Mouse (Mus musculus): ENCODE measurements at regions not wholly inside any gene's neighbourhood (a gene's known extent, or its start where the extent isn't known, plus 50 kb on each side); places are given as distances from the start of the nearest gene placed in this dataset.
"Not testable (repeated sequence)": the region's sequence is repeated elsewhere in the genome, so short reads cannot be mapped to it uniquely, and the experiment has no call there.

DNA sequence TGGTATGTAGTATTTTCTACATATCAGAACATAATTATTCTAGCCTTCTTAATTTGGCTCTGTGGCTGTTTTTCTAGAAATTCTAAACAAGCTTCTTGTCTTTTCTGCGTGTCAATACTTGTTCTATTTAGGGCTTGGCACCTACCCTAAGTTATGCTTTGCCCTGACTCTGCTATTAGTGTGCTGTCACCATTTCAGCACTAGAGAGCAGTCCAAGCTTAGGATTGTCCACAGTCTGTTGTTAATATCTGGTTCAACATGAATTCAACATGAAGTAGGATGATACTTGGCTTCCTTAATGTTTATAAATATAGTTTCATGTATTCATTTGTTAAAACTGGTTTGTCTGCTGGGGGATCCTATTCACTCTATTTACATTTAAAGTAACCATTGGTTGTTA, 61.2 kb downstream of the Maged1 start:
- 0 out of 2 replicates have a peak, but pooled peaks have one; percentile 3 for TF ChIP-seq CTCF (IDR thresholded peaks at IDR 0.05; ENCODE audit: extremely low read depth, insufficient read depth, low read length)
- TF ChIP-seq POLR2A (IDR thresholded peaks at IDR 0.05; ENCODE audit: extremely low read depth, insufficient read depth, low read length): no peak
- H3K4me3 ChIP-seq (ENCODE audit: insufficient read depth, low read length): no peak overlapping the region
- H3K27ac ChIP-seq (ENCODE audit: insufficient read depth, low read length): no peak overlapping the region
- no peaks in the 10 kb centered on the region for H3K4me1 ChIP-seq (ENCODE audit: control insufficient read depth, insufficient read depth, low read length)

DNA sequence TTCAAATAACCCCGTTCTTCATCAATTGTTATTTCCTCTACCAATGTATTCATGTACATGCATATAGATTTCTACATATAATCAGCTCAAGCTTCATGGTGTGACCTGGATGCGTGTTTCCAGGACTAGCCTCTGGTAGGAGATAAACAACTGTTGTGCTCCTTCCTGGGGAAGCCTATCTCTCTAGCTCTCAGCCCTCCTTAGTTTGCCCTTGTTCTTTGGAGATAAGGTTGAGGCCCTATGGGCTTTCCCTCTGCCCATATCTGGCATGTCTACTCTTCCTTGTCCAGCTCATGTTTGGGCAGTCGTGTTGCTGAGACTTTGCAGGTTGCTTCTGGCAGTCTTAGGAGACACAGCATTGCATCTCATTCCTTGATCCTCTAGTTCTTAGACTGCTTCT, 74.3 kb downstream of the Maged1 start:
- not testable (repeated sequence) for H3K4me1 ChIP-seq (ENCODE audit: control insufficient read depth, insufficient read depth, low read length); H3K27ac ChIP-seq (ENCODE audit: insufficient read depth, low read length); H3K4me3 ChIP-seq (ENCODE audit: insufficient read depth, low read length)

Data from cortical plate, adult 2 months (tissue).